Mouse (Mus musculus) Muller cell, postnatal 12 days (primary cell): ENCODE data around the gene Tppp.
"Not testable (repeated sequence)": the region's sequence is repeated elsewhere in the genome, so short reads cannot be mapped to it uniquely, and the experiment has no call there.

Experiments
- DNase-seq: peaks from one replicate; pipeline ENCODE4 v3.0.0-alpha.2; 2015; ENCODE audit errors: inconsistent ontology term

Tppp gene

DNA sequence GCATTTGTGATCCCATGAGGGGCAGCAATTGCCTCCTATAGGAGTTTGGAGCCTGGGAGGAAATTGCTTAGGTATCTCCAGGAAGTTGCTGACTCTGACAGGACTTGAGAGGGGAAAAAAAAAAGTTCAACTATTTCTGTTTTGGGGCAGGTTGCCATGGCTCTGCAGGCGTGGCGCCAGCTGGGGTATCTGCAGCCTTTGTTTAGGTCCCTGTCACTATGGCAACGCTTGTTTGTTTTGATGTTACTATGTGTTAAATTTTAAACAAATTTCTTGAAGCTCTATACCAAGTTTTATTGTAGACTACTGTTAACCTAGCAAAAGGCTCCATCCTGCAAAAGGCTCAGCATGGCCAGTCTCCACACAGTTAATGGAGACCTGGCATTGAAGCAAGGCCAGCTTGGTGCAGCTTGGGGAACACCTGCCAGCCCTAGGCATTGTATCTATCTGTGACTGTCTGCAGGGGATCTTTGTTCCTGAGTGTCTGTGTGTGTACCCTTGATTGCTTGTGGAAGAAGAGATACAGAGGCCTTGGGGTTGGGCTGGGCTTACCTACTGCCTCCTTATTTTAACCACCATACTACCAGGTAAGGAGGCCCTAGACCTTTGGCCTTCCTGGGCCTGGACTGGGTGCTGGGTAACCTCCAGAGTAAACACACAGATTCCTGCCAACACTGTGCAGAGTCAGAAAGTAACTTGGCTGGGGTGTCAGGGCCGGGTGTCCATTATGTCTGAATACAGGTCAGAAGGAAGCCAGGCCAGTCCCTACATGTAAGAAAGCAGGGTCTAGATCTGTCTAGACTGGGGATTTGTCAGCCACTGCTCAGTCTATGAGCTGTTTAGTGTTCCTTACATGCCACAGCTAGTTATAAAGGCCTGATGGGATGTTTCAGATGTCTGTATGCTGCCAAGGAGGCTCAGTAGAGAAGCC, 16.2 kb downstream of the Tppp start:
- DNase-seq = peak; percentile 36

- DNase-seq = no peak
Measured at GRCm38 (mm10) chr13:74026215-74026614, 17.0 kb downstream of the Tppp start.

DNA sequence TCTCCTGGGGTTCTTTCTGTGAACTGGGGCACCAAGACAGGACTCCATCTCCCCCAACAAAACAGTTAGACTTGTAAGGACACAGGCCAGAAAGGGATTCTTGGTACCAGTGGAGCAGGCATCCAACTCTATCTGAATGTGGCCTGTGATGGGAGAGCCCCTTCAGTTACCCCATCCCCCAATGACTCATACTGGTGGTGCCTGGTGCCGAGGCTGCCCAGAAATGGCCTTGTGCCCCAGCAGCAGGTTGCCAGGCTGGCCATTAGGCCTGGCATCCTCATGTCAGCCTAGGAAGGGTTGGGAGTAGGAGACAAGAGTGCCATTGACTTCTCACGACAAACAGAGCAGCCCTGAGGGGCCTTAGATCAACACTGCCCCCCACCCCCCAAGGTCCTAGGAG, 18.9 kb downstream of the Tppp start:
- DNase-seq = no peak

DNA sequence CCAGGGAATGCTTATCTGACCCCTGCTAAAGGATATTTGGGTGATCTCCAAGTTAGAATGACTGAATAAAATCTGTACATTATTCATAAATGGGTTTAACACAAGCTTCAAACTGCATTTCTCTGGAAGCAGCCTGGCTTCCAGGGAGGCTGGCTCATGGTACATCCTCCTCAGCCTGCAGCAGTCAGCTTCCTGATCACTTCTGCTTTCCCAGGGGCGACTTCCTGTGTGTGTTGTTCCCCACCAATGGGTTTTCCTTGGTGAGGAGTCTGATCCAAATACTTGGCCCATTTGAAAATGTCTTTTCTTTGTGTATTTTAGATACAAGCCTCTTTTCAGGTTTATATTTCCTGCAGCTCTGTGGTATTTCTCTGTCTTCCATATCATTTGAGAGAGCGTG, 19.8 kb downstream of the Tppp start:
- DNase-seq = no peak

- no peak for DNase-seq
Measured at GRCm38 (mm10) chr13:74030691-74031090, 21.5 kb downstream of the Tppp start.

DNA sequence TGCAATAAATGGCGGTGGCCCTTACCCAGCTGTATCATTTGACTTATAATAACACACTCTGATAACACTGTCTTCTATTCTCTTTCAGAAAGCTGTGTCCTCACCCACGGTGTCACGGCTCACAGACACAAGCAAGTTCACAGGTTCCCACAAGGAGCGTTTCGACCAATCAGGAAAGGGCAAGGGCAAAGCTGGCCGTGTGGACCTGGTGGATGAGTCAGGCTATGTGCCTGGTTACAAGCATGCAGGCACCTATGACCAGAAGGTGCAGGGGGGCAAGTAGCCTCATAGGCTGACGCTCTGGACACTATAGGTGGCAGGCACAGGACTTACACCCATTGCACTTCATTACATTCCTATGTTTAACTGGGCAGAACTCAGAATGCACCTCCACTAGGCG, 21.9 kb downstream of the Tppp start:
- no peak for DNase-seq

DNA sequence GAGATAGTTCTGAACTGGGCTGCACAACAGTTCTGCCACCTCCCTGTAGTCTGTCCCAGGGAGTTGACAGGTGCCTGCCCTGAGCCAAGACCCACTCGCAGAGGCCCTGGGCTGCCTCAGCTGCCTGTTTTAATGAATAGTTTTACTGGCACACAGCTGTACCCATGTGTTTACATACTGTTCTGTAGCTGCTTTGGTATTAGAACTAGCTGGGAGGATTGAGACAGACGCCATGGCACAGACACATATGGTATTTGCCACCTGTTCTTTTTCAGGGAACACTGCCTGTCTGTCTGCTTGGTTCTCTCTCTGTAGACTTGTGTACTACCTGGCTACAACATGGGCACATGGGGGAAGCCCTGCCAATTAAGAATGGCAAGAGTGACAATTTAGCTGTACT, 25.5 kb downstream of the Tppp start:
- no peak for DNase-seq

- no peak for DNase-seq
Measured at GRCm38 (mm10) chr13:74035776-74036175, 26.6 kb downstream of the Tppp start.

DNA sequence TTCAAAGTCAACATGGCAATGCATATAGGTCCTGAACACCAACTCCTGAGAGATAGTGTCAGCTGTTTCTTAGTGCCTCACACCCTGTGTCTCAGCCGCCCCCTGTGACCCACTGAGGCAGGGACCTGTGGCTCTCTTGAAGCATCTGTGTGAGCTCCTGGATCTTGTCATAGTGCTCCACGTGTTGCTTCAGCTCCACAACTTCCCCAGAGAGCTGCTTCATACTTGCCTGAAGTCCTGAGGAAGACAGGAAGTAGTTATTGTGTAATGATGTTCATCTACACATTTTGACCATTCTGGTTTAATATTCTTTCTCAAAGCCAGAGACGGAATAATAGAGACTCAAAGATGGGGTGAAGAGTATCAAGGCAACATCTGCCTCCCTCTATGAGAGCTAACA, 30.7 kb downstream of the Tppp start:
- no peak for DNase-seq

- no peak for DNase-seq
Measured at GRCm38 (mm10) chr13:74056194-74056593, 47.0 kb downstream of the Tppp start.

- DNase-seq = no peak
Measured at GRCm38 (mm10) chr13:74058081-74058480, 48.9 kb downstream of the Tppp start.

DNA sequence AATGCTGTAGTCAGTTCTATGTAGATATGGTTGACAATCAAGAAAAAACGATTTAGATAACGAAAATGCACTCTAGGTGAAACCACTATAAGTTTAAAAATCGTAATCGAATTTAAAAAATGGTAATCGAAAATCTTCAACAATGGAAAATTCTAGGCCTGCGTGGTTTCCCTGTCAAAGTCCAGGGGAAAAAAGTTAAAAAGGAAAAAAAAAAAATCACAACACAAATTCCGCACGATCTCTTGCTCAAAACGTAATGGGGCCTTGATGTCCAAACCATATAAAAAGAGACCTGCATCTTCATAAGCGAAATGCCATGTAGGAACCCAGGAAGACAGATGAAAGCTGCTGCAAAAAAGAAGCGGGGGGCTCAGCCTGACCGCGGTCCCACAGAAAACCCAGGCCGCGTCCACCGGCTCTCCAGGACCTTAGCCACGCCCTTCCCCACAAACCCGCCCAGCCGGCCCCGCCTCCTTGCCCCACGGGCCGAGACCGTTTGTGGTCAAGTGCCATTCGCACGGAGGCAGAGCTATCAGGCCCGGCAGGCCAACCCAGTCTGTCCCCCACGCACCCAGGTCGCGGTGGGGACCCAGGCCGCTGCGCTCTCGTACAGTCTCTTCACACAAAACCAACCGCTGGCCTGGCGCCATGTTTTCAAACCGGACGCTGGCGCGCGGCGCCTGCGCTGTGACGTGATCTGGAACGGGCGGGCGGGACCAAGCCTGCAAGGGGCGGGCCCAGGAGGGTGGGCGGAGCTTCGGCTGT, 52.6 kb downstream of the Tppp start, which contains the start of gene Cep72:
Gene Cep72 (minus strand): TSS at position 687 of the 765 bp plus-strand sequence.
- DNase-seq = peak; percentile 96

- DNase-seq = no peak
Measured at GRCm38 (mm10) chr13:74062378-74063128, 53.3 kb downstream of the Tppp start.

GRCm38 (mm10) chr13:74063340-74064050, 54.3 kb downstream of the Tppp start:
- no peak for DNase-seq

DNA sequence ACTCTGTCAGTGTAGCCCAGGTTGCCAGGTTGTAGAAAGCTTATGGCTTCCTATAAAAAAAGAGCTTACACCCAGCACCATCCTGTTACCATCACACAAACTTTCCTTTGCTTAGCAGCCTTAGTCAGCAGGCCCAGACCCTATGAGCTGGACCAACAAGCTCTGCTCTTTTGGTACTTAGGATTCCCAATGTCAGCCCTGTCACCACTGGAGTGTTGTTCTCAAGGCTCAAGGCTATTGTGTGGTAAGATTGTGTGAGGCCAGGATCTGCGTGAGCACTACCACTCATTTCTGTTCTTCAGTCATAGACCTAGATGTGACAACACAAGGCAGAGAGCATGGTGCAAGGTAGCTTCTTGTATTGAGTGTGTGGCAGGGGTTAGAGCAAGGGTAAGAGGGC, 57.4 kb downstream of the Tppp start:
- no peak for DNase-seq

DNA sequence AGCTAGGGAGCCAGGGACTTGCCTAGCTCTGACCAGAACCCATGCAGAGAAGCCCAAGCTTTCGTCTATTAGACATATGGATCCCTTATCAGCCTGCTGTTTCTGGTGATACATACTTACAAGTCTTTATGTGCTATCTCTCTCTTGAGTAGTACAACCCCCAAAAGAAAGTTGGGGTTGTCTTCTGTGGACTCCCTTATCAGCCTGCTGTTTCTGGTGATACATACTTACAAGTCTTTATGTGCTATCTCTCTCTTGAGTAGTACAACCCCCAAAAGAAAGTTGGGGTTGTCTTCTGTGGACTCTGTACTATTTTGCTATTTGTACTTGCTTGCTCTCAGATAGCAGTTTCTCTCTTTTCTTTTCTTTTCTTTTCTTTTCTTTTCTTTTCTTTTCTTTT, 62.0 kb downstream of the Tppp start:
- DNase-seq = not testable (repeated sequence)

DNA sequence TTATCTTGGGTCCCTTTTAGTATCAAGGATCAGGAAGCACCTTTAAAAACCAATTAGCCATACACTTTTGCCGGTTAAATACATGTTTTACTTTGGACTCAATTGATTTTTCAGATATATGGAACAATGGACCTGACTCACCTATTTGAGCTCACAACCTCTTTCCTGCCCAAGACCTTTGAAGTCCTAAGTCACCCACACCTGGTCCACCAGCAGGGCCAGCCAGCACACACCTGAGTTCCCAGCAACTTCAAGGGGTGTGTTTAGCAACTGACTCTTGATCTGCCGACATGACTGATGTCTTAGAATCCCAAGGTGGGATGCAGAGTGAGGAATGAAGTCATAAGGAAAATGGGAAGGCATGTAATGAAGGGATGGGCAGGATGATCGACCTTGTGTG, 62.5 kb downstream of the Tppp start:
- DNase-seq = no peak

DNA sequence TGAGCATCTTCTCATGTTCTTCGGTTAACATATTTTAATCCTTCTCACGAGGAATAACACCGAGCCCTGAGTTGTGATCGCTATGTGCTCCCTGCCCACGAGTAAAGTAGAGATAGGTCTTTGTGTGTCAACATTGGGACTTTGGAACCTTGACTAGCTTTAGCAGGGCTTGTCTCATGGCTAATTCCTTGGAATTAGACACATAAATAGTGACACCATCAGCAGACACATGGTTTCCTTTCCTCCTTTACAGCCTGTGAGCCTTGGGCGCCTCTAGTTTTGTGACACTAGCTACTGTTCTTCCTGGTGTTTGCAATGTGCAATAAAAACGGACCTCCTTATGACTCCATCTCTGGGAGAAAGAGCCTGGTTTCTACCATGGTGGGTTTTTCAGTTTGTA, 64.2 kb downstream of the Tppp start:
- DNase-seq = no peak
